Mouse (Mus musculus) brain, embryonic 18.5 days (tissue): ENCODE data around the gene Zbtb8os.
A peak's percentile ranks its signal among the peaks of the same experiment; 100 is the strongest.
"Not testable (repeated sequence)": the region's sequence is repeated elsewhere in the genome, so short reads cannot be mapped to it uniquely, and the experiment has no call there.

Experiments used
- DNase-seq: peaks from one replicate; pipeline ENCODE4 v3.0.0-alpha.2; 2012; ENCODE audit warnings: low read depth, low spot score

Zbtb8os gene

DNA sequence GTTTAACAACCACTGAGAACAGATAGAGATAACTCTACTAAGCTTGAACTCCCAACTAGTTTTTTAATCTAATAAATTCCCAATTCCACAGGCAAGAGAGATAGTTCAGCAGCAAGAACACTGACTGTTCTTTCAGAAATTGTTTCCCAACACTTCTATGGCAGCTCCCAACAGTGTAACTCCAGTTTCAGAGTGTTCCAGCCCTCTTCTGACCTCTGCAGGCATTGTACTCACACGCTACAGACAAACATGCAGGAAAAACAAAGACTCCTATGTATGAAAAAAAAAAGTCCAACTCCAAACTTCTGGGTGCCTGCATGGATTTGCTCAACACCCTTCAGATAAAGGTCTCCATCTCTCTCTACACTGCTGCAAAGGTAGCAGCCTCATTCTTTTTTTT lies 2.6 kb upstream of the Zbtb8os start:
- no peak for DNase-seq

DNA sequence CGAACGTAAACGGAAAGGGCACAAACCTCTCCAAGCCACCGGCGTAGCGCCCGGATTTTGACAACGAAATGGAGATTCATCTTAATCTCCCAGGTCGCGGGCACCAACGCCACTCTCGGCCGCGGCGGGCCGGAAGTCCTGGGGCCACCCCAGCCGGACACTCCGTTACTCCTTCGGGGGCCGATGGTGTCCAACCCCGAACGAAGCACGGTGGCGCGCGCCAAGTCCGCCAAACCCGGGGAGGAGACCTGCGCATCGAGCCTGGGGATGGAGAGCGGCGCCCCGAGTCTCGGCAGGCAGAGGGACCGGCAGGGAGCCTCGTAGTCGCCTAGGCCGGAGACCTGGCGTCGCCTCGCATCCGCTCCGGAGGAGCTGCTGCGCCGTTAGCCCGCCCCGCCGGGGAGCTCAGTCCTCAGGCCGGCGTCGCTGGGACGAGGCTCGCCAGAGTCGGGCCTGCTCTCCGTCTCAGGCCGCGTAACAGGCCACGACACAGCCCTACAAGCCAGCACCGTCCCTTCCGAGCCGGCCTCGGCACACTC lies 749 bp upstream of the Zbtb8os start:
- no peak for DNase-seq

DNA sequence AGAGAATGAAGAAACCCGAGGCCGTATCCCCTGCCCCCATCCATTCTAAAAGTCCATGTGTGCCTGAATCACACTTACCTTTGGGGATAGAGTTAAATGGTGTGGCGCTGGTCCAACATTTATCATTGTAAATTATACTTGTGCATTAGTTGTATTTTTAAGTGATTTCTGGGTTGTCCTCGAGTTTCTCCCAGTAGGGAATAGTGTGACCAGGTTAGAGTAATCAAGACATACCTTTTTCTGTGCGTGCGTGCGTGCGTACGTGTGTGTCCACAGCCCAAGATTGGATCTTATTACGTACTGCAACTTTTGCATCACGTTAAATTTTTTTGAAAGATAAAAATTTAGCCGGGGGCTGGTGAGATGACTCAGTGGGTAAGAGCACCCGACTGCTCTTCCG lies 796 bp downstream of the Zbtb8os start:
- DNase-seq, result no peak

DNA sequence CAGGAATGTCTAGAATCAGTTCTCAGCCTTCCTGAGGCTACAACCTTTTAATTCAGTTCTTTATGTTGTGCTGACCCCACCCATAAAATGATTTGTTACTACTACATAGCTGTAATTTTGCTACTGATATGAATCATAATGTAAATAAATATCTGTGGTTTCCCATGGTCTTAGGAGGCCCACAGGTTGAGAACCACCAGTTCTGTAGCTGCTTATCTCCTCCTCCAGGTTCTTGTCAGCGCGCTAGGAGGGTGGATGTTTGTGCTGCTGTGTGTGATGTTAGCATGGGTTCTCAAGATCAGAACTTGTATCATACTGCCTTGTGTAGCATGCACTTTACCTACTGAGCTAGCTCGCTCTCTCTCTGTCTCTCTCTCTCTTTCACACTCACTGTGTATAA lies 4.2 kb downstream of the Zbtb8os start:
- DNase-seq, result no peak

DNA sequence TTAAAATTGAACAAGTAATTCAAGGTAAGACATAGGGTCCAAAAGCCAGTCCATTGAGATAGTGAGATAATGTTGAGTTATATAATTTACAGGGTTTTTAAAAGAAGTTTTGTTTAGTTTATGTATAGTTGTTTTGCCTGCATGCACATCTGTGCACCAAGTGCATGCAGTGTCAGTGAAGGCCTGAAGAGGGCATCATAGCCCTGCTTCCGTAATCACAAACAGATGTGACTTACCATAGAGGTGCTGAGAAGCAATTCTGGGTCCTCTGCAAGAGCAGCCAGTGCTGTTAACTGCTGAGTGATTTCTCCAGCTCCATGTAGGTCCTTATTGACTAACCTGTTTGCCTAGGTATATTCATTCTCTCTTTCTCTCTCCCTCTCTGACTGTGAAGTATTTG lies 6.4 kb downstream of the Zbtb8os start:
- DNase-seq, result no peak

DNA sequence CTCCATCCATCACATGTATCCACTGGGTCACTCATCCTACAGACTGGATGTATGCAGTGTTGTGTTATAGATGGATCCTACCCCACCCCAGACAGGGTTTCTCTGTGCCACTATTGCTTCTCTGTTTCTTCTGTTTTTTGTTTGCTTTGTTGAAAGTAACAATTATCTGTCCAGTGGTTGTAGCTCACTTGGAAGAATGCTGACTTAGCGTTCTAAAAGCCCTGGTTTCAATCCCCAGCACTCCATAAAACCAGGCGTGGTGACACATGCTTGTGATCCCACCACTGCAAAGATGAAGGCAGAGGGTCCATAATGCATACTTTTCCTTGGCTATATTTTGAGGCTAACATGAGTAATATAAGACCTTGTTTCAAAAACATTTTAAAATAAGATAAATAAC lies 7.2 kb downstream of the Zbtb8os start:
- no peak for DNase-seq

DNA sequence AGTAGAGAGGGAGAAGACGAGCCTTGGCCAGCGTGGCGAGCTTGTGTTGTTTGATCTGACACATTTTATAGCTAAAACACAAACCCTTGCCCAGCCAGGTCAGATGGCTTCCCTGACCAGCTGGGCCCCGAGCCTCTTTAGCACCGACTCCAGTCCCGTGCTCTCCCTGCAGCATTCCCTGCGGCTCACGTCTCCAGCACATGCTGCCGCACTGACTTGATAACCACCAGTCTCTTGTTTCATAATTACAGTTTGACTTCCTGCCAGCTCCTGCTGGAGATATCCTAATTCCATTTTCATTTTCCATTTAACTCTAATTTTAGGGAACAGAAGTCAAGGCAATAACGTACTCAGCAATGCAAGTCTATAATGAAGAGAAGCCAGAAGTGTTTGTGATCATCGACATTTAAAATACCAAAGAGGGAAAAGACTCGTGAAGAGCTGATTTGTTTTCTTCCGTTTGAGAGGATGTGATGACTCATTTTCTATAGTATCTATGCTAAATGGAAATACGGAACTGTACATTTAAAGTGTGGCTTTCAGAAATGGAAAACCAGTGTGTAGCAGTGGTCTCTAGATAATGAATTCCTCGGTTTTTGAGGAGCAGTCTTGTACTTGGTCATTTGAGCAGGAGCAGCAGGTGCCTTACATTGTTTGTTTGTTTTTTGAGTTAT lies 11.1 kb downstream of the Zbtb8os start:
- DNase-seq, result no peak

DNA sequence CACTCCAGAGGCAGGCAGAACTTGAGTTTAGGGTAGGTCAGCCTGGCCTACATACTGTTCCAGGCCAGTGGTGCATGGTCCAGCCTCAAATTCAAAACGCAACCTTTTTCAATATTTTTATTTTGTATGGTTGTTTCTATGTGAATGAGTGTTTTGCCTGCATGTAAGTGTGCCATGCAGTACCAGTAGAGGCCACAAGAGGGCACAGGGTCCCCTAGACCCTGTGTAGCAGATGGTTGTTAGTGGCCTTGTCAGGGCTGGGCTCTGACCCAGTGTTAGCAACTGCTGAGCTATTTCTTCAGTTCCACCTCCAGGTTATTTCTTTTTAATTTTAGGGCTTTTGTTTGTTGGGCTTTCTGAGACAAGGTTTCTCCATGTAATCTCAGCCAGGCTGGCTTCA lies 15.1 kb downstream of the Zbtb8os start:
- peak; percentile 40 for DNase-seq

DNA sequence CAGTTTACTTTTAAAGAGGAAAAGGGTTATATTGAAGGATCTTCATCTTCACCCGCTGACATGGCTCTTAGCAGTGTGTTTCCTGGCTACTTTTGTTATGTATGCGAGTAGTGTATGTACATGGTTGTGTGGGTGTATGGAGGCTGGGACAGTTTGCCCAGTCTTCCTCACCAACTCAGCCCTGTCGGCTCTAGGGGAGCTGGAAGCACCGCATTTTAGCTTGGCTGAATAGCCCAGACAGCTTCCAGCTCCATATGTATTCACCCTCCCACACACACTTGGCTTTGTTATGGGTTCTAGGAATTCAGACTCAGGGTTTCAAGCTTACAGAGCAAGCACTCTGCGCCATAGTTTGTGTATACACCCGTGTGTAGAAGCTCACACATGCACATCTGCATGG lies 15.6 kb downstream of the Zbtb8os start:
- no peak for DNase-seq

DNA sequence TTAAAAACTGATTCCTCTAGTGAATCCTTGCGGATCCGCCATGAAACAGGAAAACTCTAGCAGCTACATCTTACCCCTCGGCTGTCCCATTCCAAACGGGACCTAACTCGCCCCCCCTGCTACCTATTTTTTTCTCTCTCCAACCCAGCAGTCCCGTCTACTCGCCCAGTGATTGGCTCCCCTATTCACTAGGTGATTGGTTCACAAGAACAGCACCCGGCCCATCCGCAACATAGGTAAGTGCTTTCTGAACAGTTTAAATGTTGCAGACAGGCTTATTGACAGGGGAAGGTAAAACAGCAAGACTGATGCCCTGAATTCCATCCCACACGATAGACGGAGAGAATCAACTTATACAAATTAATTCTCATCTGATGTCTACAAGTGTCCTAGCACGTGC lies 17.7 kb downstream of the Zbtb8os start:
- no peak for DNase-seq

DNA sequence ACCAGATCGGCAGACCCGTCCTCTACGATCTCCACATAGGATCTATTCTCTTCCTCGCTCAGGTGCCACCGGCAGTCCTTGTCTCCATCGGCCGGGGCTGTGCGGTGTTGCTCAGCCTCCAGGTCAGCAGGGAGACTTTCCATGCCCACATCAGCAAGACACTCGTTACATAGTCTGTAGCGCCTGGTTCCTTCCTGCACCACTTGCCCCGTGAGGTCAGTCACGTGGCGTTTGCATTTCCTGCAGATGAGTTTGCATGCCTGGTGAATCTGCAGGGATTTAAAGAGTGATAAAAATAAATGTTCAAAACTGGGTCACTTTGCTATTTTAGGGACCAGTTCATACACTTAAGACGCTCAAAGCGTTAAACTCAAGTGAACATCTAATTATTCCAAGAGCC lies 18.7 kb downstream of the Zbtb8os start:
- DNase-seq, result no peak

DNA sequence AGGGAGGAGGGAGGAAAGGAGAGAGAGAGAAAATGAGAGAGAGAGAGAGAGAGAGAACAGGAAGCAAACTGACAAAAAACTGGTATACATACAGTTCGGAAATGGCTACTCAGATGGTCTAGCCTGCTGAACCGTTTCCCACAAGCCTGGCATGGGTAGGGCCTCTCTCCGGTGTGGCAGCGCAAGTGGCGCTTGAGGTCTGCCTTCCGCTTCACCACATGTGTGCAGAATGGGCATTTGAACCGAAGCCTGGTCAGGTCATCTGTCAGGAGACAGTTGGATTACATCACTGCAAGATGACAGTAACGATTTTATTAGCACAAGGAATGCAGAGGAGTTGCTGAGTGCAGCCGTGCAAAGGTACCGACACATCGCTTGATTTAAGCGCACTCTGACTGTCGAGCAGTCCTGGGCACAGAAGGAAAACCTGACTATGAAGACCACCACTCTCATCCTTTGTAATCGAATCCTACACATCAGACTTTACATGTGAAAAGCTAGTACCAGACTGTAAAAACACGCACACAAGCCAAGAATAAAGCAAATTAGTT lies 22.2 kb downstream of the Zbtb8os start:
- DNase-seq, result no peak

DNA sequence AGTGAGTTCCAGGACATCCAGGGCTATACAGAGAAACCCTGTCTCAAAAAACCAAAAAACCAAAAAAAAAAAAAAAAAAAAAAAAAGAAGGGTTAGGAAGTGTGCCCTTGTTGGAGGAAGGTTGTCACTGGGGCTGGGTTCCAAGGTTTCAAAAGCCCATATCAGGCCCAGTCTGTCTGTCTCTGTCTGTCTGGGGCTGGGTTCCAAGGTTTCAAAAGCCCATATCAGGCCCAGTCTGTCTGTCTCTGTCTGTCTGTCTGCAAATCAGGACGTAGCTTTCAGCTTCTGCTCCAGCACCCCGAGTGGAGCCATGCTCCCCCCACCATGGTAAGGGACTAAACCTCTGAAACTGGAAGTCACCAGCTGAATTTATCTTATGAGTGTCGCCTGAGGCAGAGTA lies 26.7 kb downstream of the Zbtb8os start:
- not testable (repeated sequence) for DNase-seq

DNA sequence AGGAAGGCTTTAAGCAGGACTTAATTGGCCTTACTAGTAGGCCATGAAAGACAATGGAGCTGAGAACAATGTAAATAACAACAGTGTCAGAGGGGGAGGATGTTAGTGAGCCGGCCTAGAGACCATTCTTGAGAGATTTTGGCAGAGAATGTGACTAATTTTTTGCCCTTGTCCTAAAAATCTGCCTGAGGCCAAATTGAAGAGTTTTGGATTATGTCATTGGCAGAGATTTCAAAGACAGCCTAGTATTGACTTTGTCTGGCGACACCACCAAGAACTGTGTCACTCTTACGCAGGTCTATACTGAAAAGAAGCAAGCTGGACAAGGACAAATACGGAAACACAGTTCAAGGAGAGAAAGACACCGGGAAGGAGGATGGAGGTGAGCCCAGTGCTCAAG lies 27.3 kb downstream of the Zbtb8os start:
- DNase-seq, result no peak

DNA sequence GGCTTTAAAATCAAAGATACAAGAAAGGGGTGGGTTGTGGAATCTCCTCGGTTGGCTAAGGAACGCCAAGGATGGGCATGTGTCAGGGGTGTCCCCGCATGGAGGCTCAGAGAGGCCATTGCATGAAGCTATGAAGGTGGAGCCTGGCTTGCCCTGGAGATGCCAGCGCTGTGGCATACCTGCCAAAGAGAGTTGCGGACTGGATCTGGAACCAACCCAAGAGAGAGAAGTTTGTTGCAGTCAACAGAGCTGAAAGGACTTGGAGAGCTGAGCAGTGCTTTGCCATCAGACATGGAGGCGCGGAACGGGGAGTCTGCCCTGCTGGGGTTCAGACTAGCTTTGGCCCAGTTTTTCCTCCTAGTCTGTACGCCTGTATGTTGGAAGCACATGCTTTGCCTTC lies 28.0 kb downstream of the Zbtb8os start:
- no peak for DNase-seq

DNA sequence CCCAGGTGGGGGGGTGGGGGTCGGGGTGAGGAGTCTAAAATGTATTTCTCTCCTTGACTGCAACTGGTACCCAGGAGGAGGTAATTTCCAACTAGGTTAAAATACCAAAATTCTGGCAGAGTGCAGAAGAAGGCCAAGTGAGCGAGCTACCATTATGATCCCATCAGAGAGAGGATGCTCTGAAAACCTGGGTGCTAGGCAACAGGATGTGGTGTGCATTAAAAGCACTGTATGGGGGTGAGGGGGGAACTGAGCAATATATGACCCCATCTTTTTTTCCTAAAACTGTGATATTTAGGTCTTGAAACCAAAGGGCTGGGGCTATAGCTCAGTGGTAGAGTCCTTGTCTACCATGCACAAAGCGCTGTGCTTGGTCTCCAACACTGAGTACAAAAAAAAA lies 28.9 kb downstream of the Zbtb8os start:
- no peak for DNase-seq

DNA sequence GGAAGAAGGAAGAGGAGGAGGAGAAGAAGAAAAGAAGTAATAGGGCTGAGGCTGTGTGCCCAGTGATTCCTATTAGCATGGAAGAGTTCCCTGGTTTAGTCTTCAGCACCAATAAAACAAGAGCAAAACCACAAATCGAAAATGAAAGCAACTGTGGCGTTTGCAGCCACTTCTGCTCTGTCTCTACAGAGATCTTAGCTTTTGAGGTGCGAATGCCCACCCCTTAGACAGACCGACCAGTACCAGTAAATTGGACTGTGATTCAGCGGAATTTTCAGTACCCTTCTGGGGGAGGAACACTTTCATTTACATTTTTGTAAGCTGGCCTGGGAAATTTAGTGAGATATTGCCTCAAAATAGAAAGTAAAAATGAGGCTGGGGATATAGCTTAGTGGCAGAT lies 29.7 kb downstream of the Zbtb8os start:
- no peak for DNase-seq

DNA sequence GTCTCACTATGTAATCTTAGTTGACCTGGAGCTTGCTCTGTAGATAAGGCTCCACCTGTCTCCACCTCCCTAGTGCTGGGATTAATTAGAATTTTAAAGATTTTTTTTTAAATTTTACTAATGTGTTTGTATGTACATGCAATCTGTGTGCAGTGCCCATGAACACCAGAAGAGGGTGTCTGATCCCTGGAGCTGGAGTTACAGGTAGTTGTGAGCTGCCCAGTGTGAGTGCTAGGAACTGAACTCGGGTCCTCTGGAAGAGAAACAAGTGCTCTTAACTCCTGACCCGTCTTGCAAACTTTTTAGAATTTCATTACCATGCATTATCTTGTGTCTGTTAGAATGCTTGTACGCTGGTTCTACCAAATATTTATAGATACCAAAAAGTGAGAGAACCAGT lies 35.9 kb downstream of the Zbtb8os start:
- no peak for DNase-seq

DNA sequence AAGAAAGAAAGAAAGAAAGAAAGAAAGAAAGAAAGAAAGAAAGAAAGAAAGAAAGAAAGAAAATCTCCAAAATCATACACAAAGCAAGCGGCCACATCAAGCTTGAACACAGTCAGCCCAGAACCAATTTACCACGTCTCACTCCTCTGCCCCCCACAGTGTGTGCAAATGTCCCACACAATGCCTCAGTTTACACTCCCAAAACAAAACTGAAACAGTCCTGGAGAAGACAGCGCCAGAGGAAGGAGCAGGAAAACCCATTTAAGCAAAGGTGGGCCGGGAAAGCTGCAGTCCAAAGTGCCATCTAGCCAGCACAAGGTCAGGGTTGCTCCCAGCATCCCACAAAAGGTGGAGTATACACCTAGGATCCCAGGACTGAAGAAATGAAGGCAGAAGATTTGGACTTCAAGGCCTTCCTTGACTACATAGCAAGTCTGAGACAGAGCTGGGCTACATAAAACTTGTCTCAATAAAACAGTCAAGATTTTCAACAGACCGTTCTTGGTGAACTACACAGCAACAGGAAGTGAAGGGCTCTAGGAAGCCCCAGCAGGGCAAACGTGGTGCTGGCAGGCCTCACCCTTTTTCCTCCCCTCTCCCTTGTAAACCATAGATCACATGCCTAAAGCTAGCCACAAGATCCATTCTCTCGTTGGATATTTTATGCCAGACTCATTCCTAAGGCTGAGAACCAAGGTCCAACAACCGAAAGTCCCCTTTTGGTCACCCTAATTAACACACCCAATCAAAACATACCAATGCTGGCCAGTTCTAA lies 37.9 kb downstream of the Zbtb8os start:
- DNase-seq, result no peak

DNA sequence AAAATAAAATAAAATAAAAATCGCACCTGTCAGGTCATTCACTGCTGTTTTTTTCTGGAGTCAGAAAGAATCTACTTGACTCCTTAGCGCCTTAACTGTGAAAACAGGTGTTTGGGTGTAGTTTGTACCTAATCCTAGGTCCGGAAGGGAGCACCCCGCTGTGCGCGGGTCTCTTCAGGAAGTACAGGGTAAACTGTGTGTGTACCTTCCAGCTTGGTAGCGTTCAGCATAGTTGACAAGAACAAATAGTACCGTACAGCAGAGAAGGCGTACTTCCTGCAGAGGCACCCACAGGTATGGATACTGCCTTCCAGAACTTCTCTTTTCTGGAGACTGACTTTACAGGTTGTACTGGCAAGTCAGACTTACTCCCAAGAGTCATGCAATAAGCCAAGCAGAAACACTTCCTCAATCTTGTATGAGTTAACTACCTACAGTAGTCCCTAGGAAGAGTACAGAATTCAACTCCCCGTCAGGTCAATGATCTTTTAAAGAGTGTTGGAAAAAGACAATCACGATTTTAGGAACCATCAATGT lies 38.8 kb downstream of the Zbtb8os start:
- no peak for DNase-seq

DNA sequence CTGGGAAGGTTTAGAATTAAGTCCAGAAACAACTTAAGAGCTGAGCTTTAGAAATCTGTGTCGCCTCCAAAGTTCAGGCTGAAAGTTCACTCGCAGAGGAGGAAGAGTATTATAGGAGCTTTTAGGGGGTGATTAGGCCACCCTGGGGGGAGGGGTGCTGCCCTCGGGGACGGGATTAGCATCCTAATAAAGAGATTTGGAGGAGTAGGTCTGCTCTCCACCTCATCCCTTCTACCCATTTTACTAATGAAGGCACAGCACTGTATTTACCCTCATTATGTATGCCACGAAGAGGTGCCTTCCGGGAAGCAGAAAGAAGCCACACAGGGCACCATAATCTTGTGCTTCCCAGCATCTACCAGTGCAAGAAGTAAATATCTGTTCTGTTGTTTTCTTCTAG lies 39.5 kb downstream of the Zbtb8os start:
- no peak for DNase-seq

DNA sequence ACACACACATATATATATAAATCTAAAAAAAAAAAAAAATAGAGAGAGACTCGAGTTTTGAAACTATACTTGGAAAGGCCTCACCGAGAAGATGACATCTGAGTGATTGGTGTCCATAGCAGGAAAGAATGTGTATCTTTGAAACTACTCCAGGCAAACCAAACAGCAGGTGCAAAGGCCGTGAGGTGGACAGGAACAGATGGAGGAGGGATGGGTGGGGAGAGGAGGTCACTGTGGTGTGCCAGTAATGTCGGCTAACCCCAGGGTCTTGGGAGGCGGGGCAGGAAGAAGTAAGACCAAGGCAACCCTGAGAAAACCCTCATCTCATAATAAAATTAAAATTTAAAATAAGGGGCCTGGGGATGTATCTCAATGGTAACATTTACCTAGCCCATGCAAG lies 40.3 kb downstream of the Zbtb8os start:
- no peak for DNase-seq
